Mouse (Mus musculus): ENCODE measurements around the gene Gm1043.

The Gm1043 gene

GRCm38 (mm10) chr5:37085241-37085640 is at the start of gene Gm1043:
Gene Gm1043, plus strand, starts transcription at chr5:37085370.
- DNase-seq (ENCODE audit: low spot score), result no peak

- DNase-seq (ENCODE audit: low spot score), result no peak
Observed at GRCm38 (mm10) chr5:37035896-37036295, 49.3 kb upstream of the Gm1043 start.

- DNase-seq (ENCODE audit: low spot score), result no peak
Observed at GRCm38 (mm10) chr5:37036884-37037283, 48.3 kb upstream of the Gm1043 start.

GRCm38 (mm10) chr5:37039908-37040307 is 45.3 kb upstream of the Gm1043 start:
- DNase-seq (ENCODE audit: low spot score), result no peak

GRCm38 (mm10) chr5:37040711-37041110 is 44.5 kb upstream of the Gm1043 start:
- DNase-seq (ENCODE audit: low spot score), result no peak

- DNase-seq (ENCODE audit: low spot score), result no peak
Observed at GRCm38 (mm10) chr5:37041651-37042050, 43.5 kb upstream of the Gm1043 start.

GRCm38 (mm10) chr5:37042934-37043333 is 42.2 kb upstream of the Gm1043 start:
- DNase-seq (ENCODE audit: low spot score), result no peak

- DNase-seq (ENCODE audit: low spot score), result no peak
Observed at GRCm38 (mm10) chr5:37044793-37045192, 40.4 kb upstream of the Gm1043 start.

GRCm38 (mm10) chr5:37045582-37045981 is 39.6 kb upstream of the Gm1043 start:
- no peak for DNase-seq (ENCODE audit: low spot score)

GRCm38 (mm10) chr5:37046791-37047190 is 38.4 kb upstream of the Gm1043 start:
- DNase-seq (ENCODE audit: low spot score), result no peak

GRCm38 (mm10) chr5:37047206-37047915 is 37.8 kb upstream of the Gm1043 start:
- no peak for DNase-seq (ENCODE audit: low spot score)

GRCm38 (mm10) chr5:37047992-37048391 is 37.2 kb upstream of the Gm1043 start:
- no peak for DNase-seq (ENCODE audit: low spot score)

- no peak for DNase-seq (ENCODE audit: low spot score)
Observed at GRCm38 (mm10) chr5:37049111-37049510, 36.1 kb upstream of the Gm1043 start.

- DNase-seq (ENCODE audit: low spot score), result no peak
Observed at GRCm38 (mm10) chr5:37050521-37051373, 34.4 kb upstream of the Gm1043 start.

GRCm38 (mm10) chr5:37051374-37052100 is 33.6 kb upstream of the Gm1043 start:
- DNase-seq (ENCODE audit: low spot score), result no peak

- no peak for DNase-seq (ENCODE audit: low spot score)
Observed at GRCm38 (mm10) chr5:37052846-37053245, 32.3 kb upstream of the Gm1043 start.

- DNase-seq (ENCODE audit: low spot score), result no peak
Observed at GRCm38 (mm10) chr5:37055789-37056188, 29.4 kb upstream of the Gm1043 start.

GRCm38 (mm10) chr5:37056471-37056870 is 28.7 kb upstream of the Gm1043 start:
- no peak for DNase-seq (ENCODE audit: low spot score)

- no peak for DNase-seq (ENCODE audit: low spot score)
Observed at GRCm38 (mm10) chr5:37061612-37062011, 23.6 kb upstream of the Gm1043 start.

GRCm38 (mm10) chr5:37064454-37065449 is 20.4 kb upstream of the Gm1043 start:
- DNase-seq (ENCODE audit: low spot score), result no peak
